ENCODE assay signal across 21 mouse cellular contexts in the genomic region with DNA sequence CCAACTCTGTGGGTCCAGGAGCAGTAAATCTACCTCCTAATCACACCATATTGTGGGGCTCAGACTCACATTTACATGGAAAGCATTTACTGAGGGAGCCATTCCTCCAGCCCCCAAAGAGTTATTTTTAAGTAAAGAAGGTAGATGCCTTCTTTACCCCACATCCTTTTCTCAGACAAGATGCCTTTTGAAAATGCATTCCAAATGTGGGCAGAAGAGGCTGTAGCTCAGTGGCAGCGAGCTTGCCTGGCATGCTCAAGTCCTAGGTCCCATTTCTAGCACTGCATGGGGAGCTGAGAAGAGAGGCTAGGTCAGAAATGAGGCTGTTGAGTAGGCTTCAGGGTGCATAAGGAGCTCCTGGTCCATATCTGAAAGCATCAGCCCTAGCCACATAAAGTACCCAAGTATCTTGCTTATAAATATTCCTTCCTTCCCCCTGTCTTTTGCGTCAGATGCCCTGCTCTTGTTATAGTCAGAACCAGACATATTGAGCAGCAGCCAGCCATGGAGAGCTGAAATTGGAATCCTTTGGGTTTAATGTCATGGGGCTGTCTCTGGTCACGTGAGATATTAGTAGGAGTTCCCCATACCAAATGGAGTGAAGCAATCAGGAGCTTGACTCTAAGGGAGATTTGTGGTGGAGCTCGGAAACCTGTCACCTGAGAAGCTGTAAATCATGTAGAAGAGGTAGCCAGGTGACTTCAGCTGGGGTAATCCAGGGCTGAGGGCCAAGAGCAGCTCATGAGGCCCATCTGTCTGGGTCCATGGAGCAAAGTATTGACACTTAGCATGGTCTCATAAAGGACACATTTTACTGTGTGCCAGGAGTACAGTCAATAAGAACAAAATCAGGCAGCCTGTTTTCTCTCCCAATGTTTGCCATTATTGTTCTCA.
DNase-seq lines count a peak whose midpoint lies in the region; ATAC-seq and TF ChIP-seq lines count a peak whose summit lies in the region.
"Had no signal": no experiment of that assay in that cellular context is flagged by ENCODE, and none has a peak within 500 bp of the region (broad histone marks: within the 10 kb centered on the region; RNA-seq: fewer than 3 reads in every experiment).

No protein-coding gene starts in this region.

- no peak overlapping the region for H3K4me3 ChIP-seq in left cerebral cortex, adult 2 months
- H3K4me3 ChIP-seq in intestine, embryonic 16.5 days (ENCODE audit: low read length): no peak overlapping the region
- H3K4me3 ChIP-seq: heart, embryonic 10.5 days; hindbrain, embryonic 12.5 days; limb, embryonic 13.5 days; midbrain, embryonic 12.5 days had no signal

- H3K9me3 ChIP-seq in intestine, embryonic 16.5 days (ENCODE audit: control insufficient read depth, low read length): no peaks in the 10 kb centered on the region
- H3K9me3 ChIP-seq: heart, embryonic 10.5 days; hindbrain, embryonic 12.5 days; limb, embryonic 13.5 days; midbrain, embryonic 12.5 days had no signal

- H3K9ac ChIP-seq in intestine, embryonic 16.5 days (ENCODE audit: low read depth, low read length): no peak overlapping the region
- H3K9ac ChIP-seq: hindbrain, embryonic 12.5 days; limb, embryonic 13.5 days; lung, embryonic 14.5 days; midbrain, embryonic 12.5 days had no signal

- intact Hi-C loops in left cerebral cortex, adult 2 months (cut with DNase I): no loop called here
- intact Hi-C loops in left cerebral cortex, postnatal 14 days (cut with DNase I): no loop called here
- intact Hi-C loops in gastrocnemius, postnatal 36 days (cut with DNase I): no loop called here

- WGBS in intestine, embryonic 16.5 days: 66% methylated on average over 4 of the region's 4 CpGs

- H3K27ac ChIP-seq in left cerebral cortex, adult 2 months: peak overlapping the region; percentile 32; the same call in 1 of the 2 replicates
- H3K27ac ChIP-seq in intestine, embryonic 16.5 days (ENCODE audit: low read length): no peak overlapping the region
- H3K27ac ChIP-seq: heart, embryonic 10.5 days; hindbrain, embryonic 12.5 days; limb, embryonic 13.5 days; macrophage; midbrain, embryonic 12.5 days had no signal

- H3K4me1 ChIP-seq in intestine, embryonic 16.5 days (ENCODE audit: control insufficient read depth, insufficient read depth, low read length): no peaks in the 10 kb centered on the region
- H3K4me1 ChIP-seq: heart, embryonic 10.5 days had no signal

- peak; percentile 78 for ATAC-seq in frontal cortex, adult (ENCODE audit: low TSS enrichment)
- peak; percentile 92 for ATAC-seq in intestine, embryonic 16.5 days
- ATAC-seq: activated CD4-positive, CD25-positive, alpha-beta regulatory T cell, adult 4 months; forebrain, embryonic 16.5 days; Patski had no signal

- no peak overlapping the region for H3K4me2 ChIP-seq in intestine, embryonic 16.5 days (ENCODE audit: low read depth, low read length)
- H3K4me2 ChIP-seq: hindbrain, embryonic 12.5 days; limb, embryonic 13.5 days; lung, embryonic 14.5 days; midbrain, embryonic 12.5 days had no signal

- H3K27me3 ChIP-seq in intestine, embryonic 16.5 days (replicated peaks; ENCODE audit: control insufficient read depth, insufficient read depth, low read length): no peaks in the 10 kb centered on the region
- H3K27me3 ChIP-seq: hindbrain, embryonic 12.5 days; limb, embryonic 13.5 days; midbrain, embryonic 12.5 days; Patski had no signal

- H3K36me3 ChIP-seq in intestine, embryonic 16.5 days (ENCODE audit: control insufficient read depth, insufficient read depth, low read length): no peaks in the 10 kb centered on the region
- H3K36me3 ChIP-seq: heart, embryonic 10.5 days; hindbrain, embryonic 12.5 days; limb, embryonic 13.5 days; midbrain, embryonic 12.5 days had no signal

- DNase-seq in frontal cortex, postnatal 14 days (ENCODE audit: low spot score in 2 of 2): no peak
- no peak for DNase-seq in left cerebral cortex, adult 2 months (ENCODE audit: extremely low spot score in 1 of 2, low spot score in 2 of 2)
- no peak for DNase-seq in left cerebral cortex, postnatal 14 days (ENCODE audit: low spot score in 2 of 2)
- peak; percentile 45 to 56 for DNase-seq in cerebellum, postnatal 10 days
- no peak for DNase-seq in lung, postnatal 4 days
- no peak for DNase-seq in gastrocnemius, postnatal 36 days
- DNase-seq: adrenal gland, postnatal 14 days; heart, postnatal 10 days; kidney, adult 18-20 months; lung, embryonic 14.5 days; thymus, postnatal 36 days had no signal

- no peak for TF ChIP-seq CTCF in left cerebral cortex, adult 2 months (IDR thresholded peaks at IDR 0.05)

Comparison
In these comparisons a context has a peak if more than half of its experiments do, and no peak if none do; other contexts are left out.
1. DNase-seq: peak in cerebellum, postnatal 10 days (2 of 2); none in frontal cortex, postnatal 14 days (0 of 2), left cerebral cortex, adult 2 months (0 of 2), left cerebral cortex, postnatal 14 days (0 of 2), lung, postnatal 4 days (0 of 2) and gastrocnemius, postnatal 36 days (0 of 2).